ENCODE assay signal across 8 mouse cellular contexts in the genomic region with DNA sequence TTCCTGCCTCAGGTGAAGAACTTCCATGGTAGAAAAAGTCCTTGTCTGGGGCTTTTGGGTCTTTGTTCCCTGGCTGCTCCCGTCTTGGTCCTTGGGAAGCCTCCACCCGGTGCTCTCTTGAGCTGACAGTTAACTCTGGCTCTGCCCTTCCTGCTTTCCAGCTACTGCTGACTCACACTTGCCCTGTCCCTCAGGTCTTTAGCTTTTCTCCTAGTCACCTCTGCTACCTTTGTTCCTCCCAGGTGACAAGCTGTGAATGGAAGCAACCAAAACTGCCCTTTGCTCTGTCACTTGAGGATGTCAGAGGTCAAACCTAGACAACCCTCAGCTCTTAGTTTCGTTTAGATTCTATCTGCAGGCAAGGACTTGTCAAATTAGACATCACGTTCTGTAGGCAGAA. TPM values are rescaled to one million over a fixed set of nuclear protein-coding genes. Genes with fewer than 3 reads are reported as not detected.
A peak's percentile ranks its signal among the peaks of the same experiment; 100 is the strongest.
DNase-seq lines count a peak whose midpoint lies in the region; ATAC-seq and TF ChIP-seq lines count a peak whose summit lies in the region.
"Had no signal": no experiment of that assay in that cellular context is flagged by ENCODE, and none has a peak within 500 bp of the region (broad histone marks: within the 10 kb centered on the region; RNA-seq: fewer than 3 reads in every experiment).

No protein-coding gene starts in this region.

- no peaks in the 10 kb centered on the region for H3K36me3 ChIP-seq in lung, embryonic 14.5 days (ENCODE audit: insufficient read depth)
- H3K36me3 ChIP-seq in embryonic facial prominence, embryonic 14.5 days (ENCODE audit: control insufficient read depth, insufficient read depth, low read length), result no peaks in the 10 kb centered on the region
- no peaks in the 10 kb centered on the region for H3K36me3 ChIP-seq in limb, embryonic 12.5 days
- H3K36me3 ChIP-seq in stomach, embryonic 15.5 days, result no peaks in the 10 kb centered on the region
- H3K36me3 ChIP-seq: neural tube, embryonic 15.5 days had no signal

- TF ChIP-seq CTCF in lung, embryonic 14.5 days (IDR thresholded peaks at IDR 0.05; ENCODE audit: low read depth), result no peak

- peak overlapping the region; percentile 49 for H3K4me2 ChIP-seq in lung, embryonic 14.5 days
- H3K4me2 ChIP-seq in embryonic facial prominence, embryonic 14.5 days (ENCODE audit: low read depth, low read length), result no peak overlapping the region
- no peak overlapping the region for H3K4me2 ChIP-seq in limb, embryonic 12.5 days
- H3K4me2 ChIP-seq in stomach, embryonic 15.5 days, result peak overlapping the region; percentile 51; the same call in 1 of the 2 replicates

- ATAC-seq in lung, embryonic 14.5 days (ENCODE audit: insufficient read depth), result no peak
- ATAC-seq in embryonic facial prominence, embryonic 14.5 days (ENCODE audit: low read depth), result no peak
- no peak for ATAC-seq in limb, embryonic 12.5 days (ENCODE audit: insufficient number of reproducible peaks, insufficient read depth, low FRiP score, low TSS enrichment, low read depth)
- no peak for ATAC-seq in stomach, embryonic 15.5 days (ENCODE audit: insufficient read depth, low FRiP score, low read depth)

- H3K4me1 ChIP-seq in lung, embryonic 14.5 days (ENCODE audit: insufficient read depth), result 0 out of 2 replicates have a peak, but pooled peaks cover 4% of the 10 kb centered on the region
- H3K4me1 ChIP-seq in embryonic facial prominence, embryonic 14.5 days (ENCODE audit: control insufficient read depth, insufficient read depth, low read length), result peaks cover 9% of the 10 kb centered on the region
- peaks cover 12% of the 10 kb centered on the region; the same call in 1 of the 2 replicates for H3K4me1 ChIP-seq in limb, embryonic 12.5 days (replicated peaks)
- H3K4me1 ChIP-seq in stomach, embryonic 15.5 days, result peaks cover 3% of the 10 kb centered on the region; the same call in 1 of the 2 replicates

- peak overlapping the region; percentile 2; the same call in 1 of the 2 replicates for H3K27ac ChIP-seq in lung, embryonic 14.5 days (ENCODE audit: low read depth)
- H3K27ac ChIP-seq in embryonic facial prominence, embryonic 14.5 days (replicated peaks; ENCODE audit: low read depth, low read length), result peak overlapping the region; percentile 39; the same call in 1 of the 2 replicates
- 0 out of 2 replicates have a peak overlapping the region, but pooled peaks have one; percentile 8 for H3K27ac ChIP-seq in limb, embryonic 12.5 days
- peak overlapping the region; percentile 73; the same call in 1 of the 2 replicates for H3K27ac ChIP-seq in stomach, embryonic 15.5 days
- H3K27ac ChIP-seq: neural tube, embryonic 15.5 days had no signal

- no peak overlapping the region; the same call in 1 of the 2 replicates for H3K4me3 ChIP-seq in lung, embryonic 14.5 days (ENCODE audit: low read depth, low read length)
- H3K4me3 ChIP-seq in embryonic facial prominence, embryonic 14.5 days (ENCODE audit: low read depth, low read length), result no peak overlapping the region
- no peak overlapping the region for H3K4me3 ChIP-seq in limb, embryonic 12.5 days (replicated peaks)
- no peak overlapping the region for H3K4me3 ChIP-seq in stomach, embryonic 15.5 days (replicated peaks)
- H3K4me3 ChIP-seq: neural tube, embryonic 15.5 days had no signal

- no peaks in the 10 kb centered on the region for H3K27me3 ChIP-seq in lung, embryonic 14.5 days (ENCODE audit: insufficient read depth, low read length)
- no peaks in the 10 kb centered on the region for H3K27me3 ChIP-seq in embryonic facial prominence, embryonic 14.5 days (replicated peaks; ENCODE audit: control insufficient read depth, insufficient read depth, low read length)
- no peaks in the 10 kb centered on the region for H3K27me3 ChIP-seq in limb, embryonic 12.5 days
- H3K27me3 ChIP-seq in stomach, embryonic 15.5 days (replicated peaks), result no peaks in the 10 kb centered on the region
- H3K27me3 ChIP-seq: neural tube, embryonic 15.5 days had no signal

- H3K9ac ChIP-seq in lung, embryonic 14.5 days, result peak overlapping the region; percentile 38; the same call in 1 of the 2 replicates
- H3K9ac ChIP-seq in embryonic facial prominence, embryonic 14.5 days (ENCODE audit: low read depth, low read length), result no peak overlapping the region
- no peak overlapping the region for H3K9ac ChIP-seq in limb, embryonic 12.5 days (replicated peaks)
- H3K9ac ChIP-seq in stomach, embryonic 15.5 days, result no peak overlapping the region

- WGBS in lung, embryonic 14.5 days, result 41% methylated on average over 4 of the region's 4 CpGs
- 33% methylated on average over 4 of the region's 4 CpGs for WGBS in embryonic facial prominence, embryonic 14.5 days
- 45% methylated on average over 4 of the region's 4 CpGs for WGBS in limb, embryonic 12.5 days
- WGBS in stomach, embryonic 15.5 days, result 44% methylated on average over 4 of the region's 4 CpGs

- H3K9me3 ChIP-seq in lung, embryonic 14.5 days (ENCODE audit: low read depth, low read length), result no peaks in the 10 kb centered on the region
- H3K9me3 ChIP-seq in embryonic facial prominence, embryonic 14.5 days (ENCODE audit: control insufficient read depth, low read length), result no peaks in the 10 kb centered on the region
- H3K9me3 ChIP-seq in limb, embryonic 12.5 days, result no peaks in the 10 kb centered on the region
- no peaks in the 10 kb centered on the region for H3K9me3 ChIP-seq in stomach, embryonic 15.5 days
- H3K9me3 ChIP-seq: neural tube, embryonic 15.5 days had no signal

- no peak for DNase-seq in lung, embryonic 14.5 days
- no peak for DNase-seq in lung, postnatal 10 days
- no peak for DNase-seq in embryonic facial prominence, embryonic 14.5 days (ENCODE audit: low spot score)
- no peak for DNase-seq in layer of hippocampus, postnatal 14 days (ENCODE audit: low spot score in 2 of 2)
- DNase-seq in Muller cell, postnatal 12 days (ENCODE audit: inconsistent ontology term), result no peak

RNA-seq across cellular contexts. Expression of a gene that starts 18.3 kb away (rescaled TPM):
- 68.9 and 71.3 TPM in 2 replicates for polyA plus RNA-seq in lung, embryonic 14.5 days (2014; fragmentation: Nextera tagmentation; extraction: Ambion mirVana)
- polyA plus RNA-seq in embryonic facial prominence, embryonic 14.5 days (2014; fragmentation: Nextera tagmentation; extraction: Ambion mirVana), result 47.6 and 53.1 TPM in 2 replicates
- 54.6 and 59.8 TPM in 2 replicates for polyA plus RNA-seq in limb, embryonic 12.5 days (2016; fragmentation: Nextera tagmentation; extraction: Ambion mirVana)
- polyA plus RNA-seq in stomach, embryonic 15.5 days (2015; fragmentation: Nextera tagmentation; extraction: Ambion mirVana), result 70.7 and 71.4 TPM in 2 replicates
- 10 to 100 TPM; 25.6 to 27.2 TPM for total RNA-seq in layer of hippocampus, postnatal 14 days (2021)

RNA-seq across cellular contexts. Expression of a gene that starts 20.6 kb away (rescaled TPM):
- 0.59 and 1.4 TPM in 2 replicates for polyA plus RNA-seq in lung, embryonic 14.5 days (2014; fragmentation: Nextera tagmentation; extraction: Ambion mirVana)
- polyA plus RNA-seq in embryonic facial prominence, embryonic 14.5 days (2014; fragmentation: Nextera tagmentation; extraction: Ambion mirVana), result 1.0 and 1.4 TPM in 2 replicates
- 3.8 and 4.0 TPM in 2 replicates for polyA plus RNA-seq in limb, embryonic 12.5 days (2016; fragmentation: Nextera tagmentation; extraction: Ambion mirVana)
- 1.7 and 2.4 TPM in 2 replicates for polyA plus RNA-seq in stomach, embryonic 15.5 days (2015; fragmentation: Nextera tagmentation; extraction: Ambion mirVana)
- under 1 TPM; 0.28 to 0.36 TPM for total RNA-seq in layer of hippocampus, postnatal 14 days (2021)

RNA-seq across cellular contexts. Expression of a gene that starts 25.5 kb away (rescaled TPM):
- 150 and 162 TPM in 2 replicates for polyA plus RNA-seq in lung, embryonic 14.5 days (2014; fragmentation: Nextera tagmentation; extraction: Ambion mirVana)
- 135 and 148 TPM in 2 replicates for polyA plus RNA-seq in embryonic facial prominence, embryonic 14.5 days (2014; fragmentation: Nextera tagmentation; extraction: Ambion mirVana)
- polyA plus RNA-seq in limb, embryonic 12.5 days (2016; fragmentation: Nextera tagmentation; extraction: Ambion mirVana), result 135 and 139 TPM in 2 replicates
- polyA plus RNA-seq in stomach, embryonic 15.5 days (2015; fragmentation: Nextera tagmentation; extraction: Ambion mirVana), result 157 and 168 TPM in 2 replicates
- total RNA-seq in layer of hippocampus, postnatal 14 days (2021), result 10 to 100 TPM; 71.3 to 73.5 TPM

RNA-seq across cellular contexts. Expression of a gene that starts 39.6 kb away (rescaled TPM):
- 226 and 229 TPM in 2 replicates for polyA plus RNA-seq in lung, embryonic 14.5 days (2014; fragmentation: Nextera tagmentation; extraction: Ambion mirVana)
- 238 and 253 TPM in 2 replicates for polyA plus RNA-seq in embryonic facial prominence, embryonic 14.5 days (2014; fragmentation: Nextera tagmentation; extraction: Ambion mirVana)
- polyA plus RNA-seq in limb, embryonic 12.5 days (2016; fragmentation: Nextera tagmentation; extraction: Ambion mirVana), result 221 and 229 TPM in 2 replicates
- 167 TPM in 2 replicates for polyA plus RNA-seq in stomach, embryonic 15.5 days (2015; fragmentation: Nextera tagmentation; extraction: Ambion mirVana)
- total RNA-seq in layer of hippocampus, postnatal 14 days (2021), result 10 to 100 TPM; 86.1 to 89.0 TPM

RNA-seq across cellular contexts. Expression of a gene that starts 41.0 kb away (rescaled TPM):
- not detected in 2 replicates for polyA plus RNA-seq in lung, embryonic 14.5 days (2014; fragmentation: Nextera tagmentation; extraction: Ambion mirVana)
- 9.6 and 9.7 TPM in 2 replicates for polyA plus RNA-seq in embryonic facial prominence, embryonic 14.5 days (2014; fragmentation: Nextera tagmentation; extraction: Ambion mirVana)
- polyA plus RNA-seq in limb, embryonic 12.5 days (2016; fragmentation: Nextera tagmentation; extraction: Ambion mirVana), result not detected in 2 replicates
- 0.59 TPM in 1 of 2 replicates, not detected in the other for polyA plus RNA-seq in stomach, embryonic 15.5 days (2015; fragmentation: Nextera tagmentation; extraction: Ambion mirVana)
- total RNA-seq in layer of hippocampus, postnatal 14 days (2021), result not detected

Comparison
In these comparisons a context has a peak if more than half of its experiments do, and no peak if none do; other contexts are left out.
1. H3K27ac ChIP-seq: peak in every context shown above with its lines; median percentile 73 in stomach, embryonic 15.5 days; 39 in embryonic facial prominence, embryonic 14.5 days; 8 in limb, embryonic 12.5 days; 2 in lung, embryonic 14.5 days.
2. H3K4me2 ChIP-seq: peak in lung, embryonic 14.5 days (single experiment) and stomach, embryonic 15.5 days (single experiment); none in embryonic facial prominence, embryonic 14.5 days (single experiment) and limb, embryonic 12.5 days (single experiment).